Mouse (Mus musculus): Measurements from ENCODE around the gene 5830473C10Rik. TPM values are rescaled to one million over a fixed set of nuclear protein-coding genes. Genes with fewer than 3 reads are reported as not detected.
"Not testable (repeated sequence)": the region's sequence is repeated elsewhere in the genome, so short reads cannot be mapped to it uniquely, and the experiment has no call there.

5830473C10Rik gene
- polyA plus RNA-seq, 1 experiment = 0.12 TPM

- no peak overlapping the region for H3K27ac ChIP-seq (ENCODE audit: control insufficient read depth, insufficient read depth, low read depth, low read length)
- TF ChIP-seq POLR2A (IDR thresholded peaks at IDR 0.05; ENCODE audit: control insufficient read depth, low read depth, low read length) (no peak), CTCF (IDR thresholded peaks at IDR 0.05; ENCODE audit: control insufficient read depth, insufficient read depth, insufficient replicate concordance, low read depth, low read length) (no peak)
- H3K4me1 ChIP-seq (ENCODE audit: control insufficient read depth, insufficient read depth, low read length) = peaks cover 2% of the 10 kb centered on the region; the same call in 1 of the 2 replicates
- no peaks in the 10 kb centered on the region for H3K36me3 ChIP-seq (ENCODE audit: control insufficient read depth, insufficient read depth, low read length)
- H3K4me3 ChIP-seq (ENCODE audit: control insufficient read depth, low read depth, low read length) = no peak overlapping the region
- no peaks in the 10 kb centered on the region for H3K27me3 ChIP-seq (ENCODE audit: control insufficient read depth, insufficient read depth, low read length)
Observed at GRCm38 (mm10) chr5:90594945-90595344, 34.0 kb downstream of the 5830473C10Rik start.

GRCm38 (mm10) chr5:90596155-90596554, 35.2 kb downstream of the 5830473C10Rik start:
- Histone ChIP-seq H3K27ac (ENCODE audit: control insufficient read depth, insufficient read depth, low read depth, low read length) (no peak overlapping the region), H3K4me3 (ENCODE audit: control insufficient read depth, low read depth, low read length) (no peak overlapping the region)

GRCm38 (mm10) chr5:90601469-90601868, 40.6 kb downstream of the 5830473C10Rik start:
- no peaks in the 10 kb centered on the region for H3K4me1 ChIP-seq (ENCODE audit: control insufficient read depth, insufficient read depth, low read length)

More at GRCm38 (mm10) chr5:90596155-90596554, 35.2 kb downstream of the 5830473C10Rik start:
- Histone ChIP-seq H3K4me1 (ENCODE audit: control insufficient read depth, insufficient read depth, low read length) (no peaks in the 10 kb centered on the region), H3K27me3 (ENCODE audit: control insufficient read depth, insufficient read depth, low read length) (no peaks in the 10 kb centered on the region), H3K36me3 (ENCODE audit: control insufficient read depth, insufficient read depth, low read length) (no peaks in the 10 kb centered on the region)
- TF ChIP-seq CTCF (IDR thresholded peaks at IDR 0.05; ENCODE audit: control insufficient read depth, insufficient read depth, insufficient replicate concordance, low read depth, low read length) = no peak
- TF ChIP-seq POLR2A (IDR thresholded peaks at IDR 0.05; ENCODE audit: control insufficient read depth, low read depth, low read length) = no peak

GRCm38 (mm10) chr5:90603407-90603923, 42.6 kb downstream of the 5830473C10Rik start:
- Histone ChIP-seq H3K4me1 (ENCODE audit: control insufficient read depth, insufficient read depth, low read length) (no peaks in the 10 kb centered on the region), H3K4me3 (ENCODE audit: control insufficient read depth, low read depth, low read length) (no peak overlapping the region), H3K27ac (ENCODE audit: control insufficient read depth, insufficient read depth, low read depth, low read length) (no peak overlapping the region), H3K27me3 (ENCODE audit: control insufficient read depth, insufficient read depth, low read length) (no peaks in the 10 kb centered on the region), H3K36me3 (ENCODE audit: control insufficient read depth, insufficient read depth, low read length) (no peaks in the 10 kb centered on the region)
- no peak for TF ChIP-seq CTCF (IDR thresholded peaks at IDR 0.05; ENCODE audit: control insufficient read depth, insufficient read depth, insufficient replicate concordance, low read depth, low read length)

More at GRCm38 (mm10) chr5:90601469-90601868, 40.6 kb downstream of the 5830473C10Rik start:
- TF ChIP-seq CTCF (IDR thresholded peaks at IDR 0.05; ENCODE audit: control insufficient read depth, insufficient read depth, insufficient replicate concordance, low read depth, low read length) = no peak
- no peak for TF ChIP-seq POLR2A (IDR thresholded peaks at IDR 0.05; ENCODE audit: control insufficient read depth, low read depth, low read length)
- H3K27me3 ChIP-seq (ENCODE audit: control insufficient read depth, insufficient read depth, low read length) = no peaks in the 10 kb centered on the region
- H3K4me3 ChIP-seq (ENCODE audit: control insufficient read depth, low read depth, low read length) = no peak overlapping the region
- no peaks in the 10 kb centered on the region for H3K36me3 ChIP-seq (ENCODE audit: control insufficient read depth, insufficient read depth, low read length)
- no peak overlapping the region for H3K27ac ChIP-seq (ENCODE audit: control insufficient read depth, insufficient read depth, low read depth, low read length)

GRCm38 (mm10) chr5:90608906-90609305, 48.0 kb downstream of the 5830473C10Rik start:
- no peaks in the 10 kb centered on the region for H3K36me3 ChIP-seq (ENCODE audit: control insufficient read depth, insufficient read depth, low read length)
- no peak overlapping the region for H3K27ac ChIP-seq (ENCODE audit: control insufficient read depth, insufficient read depth, low read depth, low read length)
- H3K27me3 ChIP-seq (ENCODE audit: control insufficient read depth, insufficient read depth, low read length) = no peaks in the 10 kb centered on the region
- no peak overlapping the region for H3K4me3 ChIP-seq (ENCODE audit: control insufficient read depth, low read depth, low read length)
- no peak for TF ChIP-seq POLR2A (IDR thresholded peaks at IDR 0.05; ENCODE audit: control insufficient read depth, low read depth, low read length)
- TF ChIP-seq CTCF (IDR thresholded peaks at IDR 0.05; ENCODE audit: control insufficient read depth, insufficient read depth, insufficient replicate concordance, low read depth, low read length) = no peak
- H3K4me1 ChIP-seq (ENCODE audit: control insufficient read depth, insufficient read depth, low read length) = no peaks in the 10 kb centered on the region

GRCm38 (mm10) chr5:90611388-90611787, 50.5 kb downstream of the 5830473C10Rik start:
- TF ChIP-seq POLR2A (IDR thresholded peaks at IDR 0.05; ENCODE audit: control insufficient read depth, low read depth, low read length) (no peak), CTCF (IDR thresholded peaks at IDR 0.05; ENCODE audit: control insufficient read depth, insufficient read depth, insufficient replicate concordance, low read depth, low read length) (no peak)
- no peaks in the 10 kb centered on the region for H3K27me3 ChIP-seq (ENCODE audit: control insufficient read depth, insufficient read depth, low read length)
- no peaks in the 10 kb centered on the region for H3K36me3 ChIP-seq (ENCODE audit: control insufficient read depth, insufficient read depth, low read length)
- H3K27ac ChIP-seq (ENCODE audit: control insufficient read depth, insufficient read depth, low read depth, low read length) = no peak overlapping the region
- no peaks in the 10 kb centered on the region for H3K4me1 ChIP-seq (ENCODE audit: control insufficient read depth, insufficient read depth, low read length)
- H3K4me3 ChIP-seq (ENCODE audit: control insufficient read depth, low read depth, low read length) = no peak overlapping the region

- Histone ChIP-seq H3K27ac (ENCODE audit: control insufficient read depth, insufficient read depth, low read depth, low read length) (no peak overlapping the region), H3K4me3 (ENCODE audit: control insufficient read depth, low read depth, low read length) (no peak overlapping the region), H3K4me1 (ENCODE audit: control insufficient read depth, insufficient read depth, low read length) (no peaks in the 10 kb centered on the region), H3K36me3 (ENCODE audit: control insufficient read depth, insufficient read depth, low read length) (no peaks in the 10 kb centered on the region), H3K27me3 (ENCODE audit: control insufficient read depth, insufficient read depth, low read length) (no peaks in the 10 kb centered on the region)
- TF ChIP-seq CTCF (IDR thresholded peaks at IDR 0.05; ENCODE audit: control insufficient read depth, insufficient read depth, insufficient replicate concordance, low read depth, low read length) (no peak), POLR2A (IDR thresholded peaks at IDR 0.05; ENCODE audit: control insufficient read depth, low read depth, low read length) (no peak)
Observed at GRCm38 (mm10) chr5:90611996-90612611, 51.2 kb downstream of the 5830473C10Rik start.

- not testable (repeated sequence) for H3K4me3 ChIP-seq (ENCODE audit: control insufficient read depth, low read depth, low read length); H3K27ac ChIP-seq (ENCODE audit: control insufficient read depth, insufficient read depth, low read depth, low read length); H3K4me1 ChIP-seq (ENCODE audit: control insufficient read depth, insufficient read depth, low read length); H3K36me3 ChIP-seq (ENCODE audit: control insufficient read depth, insufficient read depth, low read length); H3K27me3 ChIP-seq (ENCODE audit: control insufficient read depth, insufficient read depth, low read length)
Observed at GRCm38 (mm10) chr5:90612751-90613150, 51.8 kb downstream of the 5830473C10Rik start.
